Mouse (Mus musculus): ENCODE results near the gene Crlf2. TPM values are rescaled to one million over a fixed set of nuclear protein-coding genes. Genes with fewer than 3 reads are reported as not detected.

Gene Crlf2
- polyA plus RNA-seq, 1 experiment from 2014 or later, result 13.6 TPM

DNA sequence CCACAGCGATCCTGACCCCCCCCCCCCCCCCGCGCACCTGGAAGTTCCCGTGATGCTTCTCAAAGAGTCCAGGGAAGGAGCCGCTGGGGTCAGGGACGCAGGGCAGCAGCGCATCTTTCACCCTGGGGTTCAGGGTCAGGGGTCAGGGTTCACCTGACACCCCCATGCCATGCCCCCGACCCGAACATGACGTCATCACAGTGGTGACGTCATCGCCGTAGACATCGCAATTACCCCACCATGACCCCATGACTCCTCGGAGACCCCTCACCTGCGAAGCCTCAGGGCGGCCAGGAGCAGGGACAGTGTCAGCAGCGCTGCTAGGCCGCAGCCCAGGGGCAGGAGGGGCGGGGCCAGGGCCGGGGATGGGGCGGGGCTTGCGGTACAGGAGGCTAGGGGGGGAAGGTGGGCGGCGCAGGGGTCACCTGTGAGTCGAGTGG is 3.5 kb downstream of the Crlf2 start:
- H3K4me2 ChIP-seq, result no peak overlapping the region
- H3K36me3 ChIP-seq, result peaks cover 33% of the 10 kb centered on the region
- peaks cover 55% of the 10 kb centered on the region for H3K9me3 ChIP-seq (replicated peaks)
- H3K4me3 ChIP-seq (replicated peaks), result no peak overlapping the region
- no peaks in the 10 kb centered on the region for H3K4me1 ChIP-seq
- H3K27ac ChIP-seq, result no peak overlapping the region
- 80% methylated on average over 23 of the region's 26 CpGs for WGBS
- ATAC-seq (replicated peaks; ENCODE audit: low FRiP score), result no peak
- H3K9ac ChIP-seq, result no peak overlapping the region
- H3K27me3 ChIP-seq, result no peaks in the 10 kb centered on the region

GRCm38 (mm10) chr5:109554091-109555050 is 4.4 kb downstream of the Crlf2 start:
- H3K36me3 ChIP-seq, result peaks cover 33% of the 10 kb centered on the region
- WGBS, result 88% methylated on average over 29 of the region's 30 CpGs
- no peak overlapping the region for H3K9ac ChIP-seq
- H3K4me2 ChIP-seq, result no peak overlapping the region
- no peak overlapping the region for H3K4me3 ChIP-seq (replicated peaks)
- ATAC-seq (replicated peaks; ENCODE audit: low FRiP score), result no peak
- peaks cover 55% of the 10 kb centered on the region for H3K9me3 ChIP-seq (replicated peaks)
- no peaks in the 10 kb centered on the region for H3K4me1 ChIP-seq
- H3K27me3 ChIP-seq, result no peaks in the 10 kb centered on the region
- no peak overlapping the region for H3K27ac ChIP-seq

GRCm38 (mm10) chr5:109553160-109553930 is 5.4 kb downstream of the Crlf2 start:
- peaks cover 33% of the 10 kb centered on the region for H3K36me3 ChIP-seq
- H3K27me3 ChIP-seq, result no peaks in the 10 kb centered on the region
- 72% methylated on average over 18 of the region's 18 CpGs for WGBS
- ATAC-seq (replicated peaks; ENCODE audit: low FRiP score), result no peak
- H3K27ac ChIP-seq, result no peak overlapping the region
- no peak overlapping the region for H3K4me3 ChIP-seq (replicated peaks)
- H3K4me2 ChIP-seq, result no peak overlapping the region
- H3K9me3 ChIP-seq (replicated peaks), result peaks cover 55% of the 10 kb centered on the region
- no peaks in the 10 kb centered on the region for H3K4me1 ChIP-seq
- H3K9ac ChIP-seq, result no peak overlapping the region

DNA sequence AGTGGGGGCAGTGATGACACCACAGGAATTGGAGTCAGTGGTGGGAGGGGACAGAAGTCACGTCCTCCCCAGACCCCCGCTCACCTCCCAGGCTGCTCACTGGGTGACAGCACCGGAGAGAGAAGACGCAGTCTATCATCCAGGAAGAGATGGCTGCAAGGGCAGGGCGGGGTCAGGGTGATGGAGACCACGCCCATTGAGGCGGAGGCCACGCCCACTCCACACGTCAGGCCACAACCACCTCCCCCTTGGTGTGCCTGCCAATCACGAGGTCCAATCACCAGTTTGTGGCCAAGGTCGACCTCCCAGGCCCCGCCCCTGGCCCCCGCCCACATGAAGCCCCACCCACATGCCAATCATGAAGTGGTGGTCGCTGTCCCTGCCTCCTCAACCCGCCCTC is 6.3 kb downstream of the Crlf2 start:
- H3K4me1 ChIP-seq, result no peaks in the 10 kb centered on the region
- peaks cover 55% of the 10 kb centered on the region for H3K9me3 ChIP-seq (replicated peaks)
- WGBS, result 92% methylated on average over 15 of the region's 15 CpGs
- no peak overlapping the region for H3K4me3 ChIP-seq (replicated peaks)
- H3K27ac ChIP-seq, result no peak overlapping the region
- no peak overlapping the region for H3K4me2 ChIP-seq
- ATAC-seq (replicated peaks; ENCODE audit: low FRiP score), result no peak
- peaks cover 33% of the 10 kb centered on the region for H3K36me3 ChIP-seq
- no peak overlapping the region for H3K9ac ChIP-seq
- no peaks in the 10 kb centered on the region for H3K27me3 ChIP-seq

DNA sequence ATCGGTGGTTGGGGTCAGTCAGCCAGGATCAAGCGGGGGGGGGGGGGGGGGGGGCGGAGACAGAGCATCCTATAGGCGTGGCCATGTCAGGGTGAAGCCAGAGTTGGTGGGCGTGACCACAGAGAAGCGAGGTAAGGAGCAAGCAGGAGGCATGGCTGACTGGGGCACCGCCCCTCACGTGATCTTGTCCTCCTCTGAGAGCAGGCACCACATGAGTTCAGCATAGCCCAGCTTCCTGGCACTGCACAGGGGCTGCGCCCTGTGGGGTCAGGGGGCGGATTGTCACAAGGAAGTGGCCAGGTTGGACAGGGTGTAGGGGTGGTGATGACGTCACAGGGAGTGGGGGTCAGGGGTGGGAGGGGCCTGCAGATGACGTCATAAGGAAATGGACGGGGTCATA is 6.7 kb downstream of the Crlf2 start:
- H3K4me3 ChIP-seq (replicated peaks), result no peak overlapping the region
- H3K9ac ChIP-seq, result no peak overlapping the region
- ATAC-seq (replicated peaks; ENCODE audit: low FRiP score), result no peak
- 87% methylated on average over 11 of the region's 13 CpGs for WGBS
- H3K27ac ChIP-seq, result no peak overlapping the region
- H3K4me2 ChIP-seq, result no peak overlapping the region
- H3K9me3 ChIP-seq (replicated peaks), result peaks cover 55% of the 10 kb centered on the region
- H3K4me1 ChIP-seq, result no peaks in the 10 kb centered on the region
- no peaks in the 10 kb centered on the region for H3K27me3 ChIP-seq
- H3K36me3 ChIP-seq, result peaks cover 33% of the 10 kb centered on the region

DNA sequence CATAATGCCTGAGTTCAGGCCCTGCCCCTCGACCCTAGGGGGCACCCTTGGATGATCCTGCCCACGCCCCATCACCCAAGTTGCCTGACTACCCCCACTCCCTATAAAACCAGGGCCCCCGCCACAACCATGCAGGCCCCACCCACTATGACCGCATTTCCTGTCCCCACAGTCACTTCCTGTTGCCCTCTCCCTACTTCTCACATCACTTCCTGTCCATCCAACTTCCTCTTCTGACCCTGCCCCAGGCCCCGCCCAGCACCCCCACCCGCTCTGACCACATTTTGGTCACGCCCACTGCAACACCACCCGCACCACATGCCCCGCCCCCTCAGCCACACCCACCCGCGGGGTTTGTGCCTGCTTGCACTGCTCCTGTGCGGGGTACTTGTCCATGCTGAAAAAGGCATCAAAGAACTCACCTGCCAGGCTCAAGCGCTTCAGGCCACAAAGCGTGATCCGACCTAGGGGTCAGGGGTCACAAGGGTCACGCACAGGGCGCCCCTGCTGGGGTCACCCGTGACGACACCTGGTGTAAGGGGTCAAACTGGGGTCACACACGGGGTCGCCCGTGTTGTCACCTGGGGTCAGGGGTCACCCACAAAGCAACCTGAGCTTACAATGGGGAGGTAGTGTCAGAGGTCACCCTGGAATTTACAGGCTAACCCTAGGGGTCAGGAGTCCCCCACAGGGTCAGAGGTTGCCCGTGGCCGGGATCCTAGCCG is 7.6 kb downstream of the Crlf2 start:
- Histone ChIP-seq H3K27me3 (no peaks in the 10 kb centered on the region), H3K9me3 (replicated peaks) (peaks cover 48% of the 10 kb centered on the region), H3K9ac (no peak overlapping the region), H3K4me3 (replicated peaks) (no peak overlapping the region), H3K36me3 (peaks cover 31% of the 10 kb centered on the region), H3K4me1 (no peaks in the 10 kb centered on the region), H3K27ac (no peak overlapping the region), H3K4me2 (no peak overlapping the region)
- no peak for ATAC-seq (replicated peaks; ENCODE audit: low FRiP score)
- WGBS, result 91% methylated on average over 25 of the region's 25 CpGs

GRCm38 (mm10) chr5:109550225-109550935 is 8.4 kb downstream of the Crlf2 start:
- Histone ChIP-seq H3K27me3 (no peaks in the 10 kb centered on the region), H3K36me3 (peaks cover 23% of the 10 kb centered on the region), H3K4me1 (no peaks in the 10 kb centered on the region), H3K27ac (no peak overlapping the region), H3K9me3 (replicated peaks) (peaks cover 40% of the 10 kb centered on the region), H3K9ac (no peak overlapping the region), H3K4me2 (no peak overlapping the region), H3K4me3 (replicated peaks) (no peak overlapping the region)
- 91% methylated on average over 33 of the region's 36 CpGs for WGBS
- no peak for ATAC-seq (replicated peaks; ENCODE audit: low FRiP score)

DNA sequence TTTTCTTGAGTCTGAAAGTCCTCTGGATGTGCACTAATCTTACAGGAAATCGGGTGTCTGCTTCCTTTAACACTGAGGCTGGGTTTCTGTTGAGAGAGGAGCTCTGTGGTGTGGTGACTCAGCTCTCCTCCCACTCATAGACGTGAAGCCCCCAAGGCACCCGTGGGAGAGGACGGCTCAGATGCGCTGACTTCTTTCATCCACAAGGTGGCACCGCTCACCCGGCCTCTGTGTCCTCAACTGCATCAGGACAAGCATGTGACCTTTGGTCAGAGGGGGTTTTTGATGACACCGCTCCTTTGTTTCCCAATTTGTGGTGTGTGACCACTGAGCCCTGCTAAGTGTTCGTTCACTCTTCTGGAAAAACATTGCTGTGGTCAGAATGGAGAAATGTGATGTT is 10.1 kb downstream of the Crlf2 start:
- H3K27me3 ChIP-seq, result no peaks in the 10 kb centered on the region
- H3K4me1 ChIP-seq, result no peaks in the 10 kb centered on the region
- peaks cover 8% of the 10 kb centered on the region for H3K36me3 ChIP-seq
- H3K9ac ChIP-seq, result no peak overlapping the region
- H3K27ac ChIP-seq, result no peak overlapping the region
- peaks cover 28% of the 10 kb centered on the region for H3K9me3 ChIP-seq (replicated peaks)
- WGBS, result 64% methylated on average over 9 of the region's 9 CpGs
- no peak overlapping the region for H3K4me2 ChIP-seq
- no peak for ATAC-seq (replicated peaks; ENCODE audit: low FRiP score)
- H3K4me3 ChIP-seq (replicated peaks), result no peak overlapping the region

DNA sequence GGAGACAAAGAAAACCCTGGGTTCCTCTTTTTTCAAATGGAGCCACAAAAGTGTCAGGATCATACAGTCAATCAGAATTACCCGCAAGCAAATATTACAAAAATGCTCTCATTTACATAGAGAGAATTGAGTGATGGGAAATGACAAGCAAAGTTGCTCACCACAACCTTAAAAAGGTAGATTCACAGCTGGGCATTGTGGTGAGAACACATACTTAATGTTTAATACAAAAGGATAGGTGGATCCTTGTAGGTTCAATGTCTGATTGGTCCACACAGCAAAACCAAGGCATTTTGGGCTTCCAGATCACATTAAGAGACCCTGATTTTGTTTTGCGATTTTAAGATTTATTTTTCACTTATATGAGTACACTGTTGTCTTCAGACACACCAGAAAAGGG is 11.7 kb downstream of the Crlf2 start:
- H3K4me2 ChIP-seq, result no peak overlapping the region
- peaks cover 13% of the 10 kb centered on the region for H3K9me3 ChIP-seq (replicated peaks)
- H3K27ac ChIP-seq, result no peak overlapping the region
- peaks cover 8% of the 10 kb centered on the region for H3K36me3 ChIP-seq
- no peak overlapping the region for H3K9ac ChIP-seq
- WGBS, result 79% methylated on average over 2 of the region's 2 CpGs
- no peaks in the 10 kb centered on the region for H3K27me3 ChIP-seq
- no peak overlapping the region for H3K4me3 ChIP-seq (replicated peaks)
- no peaks in the 10 kb centered on the region for H3K4me1 ChIP-seq
- no peak for ATAC-seq (replicated peaks; ENCODE audit: low FRiP score)

DNA sequence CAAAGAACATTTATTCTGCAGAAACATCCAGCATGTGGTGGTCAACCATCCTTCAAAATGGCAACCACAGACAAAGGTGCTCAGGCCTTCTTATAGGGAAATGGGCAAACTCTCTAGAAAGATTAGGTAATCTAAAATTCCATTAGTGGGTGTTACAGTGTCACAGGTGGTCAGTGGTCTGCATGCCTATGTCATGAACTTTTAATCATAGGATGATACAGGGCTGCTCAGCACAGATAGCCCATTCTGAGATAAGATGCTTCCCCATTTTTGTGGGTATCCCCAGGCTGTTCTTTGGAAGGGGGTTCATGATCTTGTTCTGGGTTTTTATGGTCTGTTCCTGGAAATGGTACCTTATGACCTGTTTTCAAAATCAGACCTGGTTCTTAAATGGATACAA is 49.1 kb downstream of the Crlf2 start:
- Histone ChIP-seq H3K27ac (no peak overlapping the region), H3K27me3 (no peaks in the 10 kb centered on the region), H3K9me3 (replicated peaks) (no peaks in the 10 kb centered on the region), H3K4me2 (no peak overlapping the region), H3K4me3 (replicated peaks) (no peak overlapping the region), H3K4me1 (no peaks in the 10 kb centered on the region), H3K36me3 (no peaks in the 10 kb centered on the region), H3K9ac (no peak overlapping the region)
- ATAC-seq (replicated peaks; ENCODE audit: low FRiP score), result no peak

GRCm38 (mm10) chr5:109506729-109507128 is 52.1 kb downstream of the Crlf2 start:
- Histone ChIP-seq H3K4me1 (no peaks in the 10 kb centered on the region), H3K4me2 (no peak overlapping the region), H3K9me3 (replicated peaks) (no peaks in the 10 kb centered on the region), H3K27me3 (no peaks in the 10 kb centered on the region), H3K4me3 (replicated peaks) (no peak overlapping the region), H3K27ac (no peak overlapping the region), H3K9ac (no peak overlapping the region), H3K36me3 (no peaks in the 10 kb centered on the region)
- 13% methylated on average over 1 of the region's 1 CpGs for WGBS
- ATAC-seq (replicated peaks; ENCODE audit: low FRiP score), result no peak

All from kidney, embryonic 15.5 days (tissue).